Mouse (Mus musculus): Measurements from ENCODE around the gene Gm28372.
"Not testable (repeated sequence)": the region's sequence is repeated elsewhere in the genome, so short reads cannot be mapped to it uniquely, and the experiment has no call there.

The Gm28372 gene

GRCm38 (mm10) chr2:130404939-130405338, at the start of gene Gm28372, which contains the start of gene 1700020A23Rik:
TSS of gene Gm28372 (plus strand) at chr2:130405239.
TSS of gene 1700020A23Rik (plus strand) at chr2:130405259.
- DNase-seq (ENCODE audit: low read depth, low spot score) = no peak

DNA sequence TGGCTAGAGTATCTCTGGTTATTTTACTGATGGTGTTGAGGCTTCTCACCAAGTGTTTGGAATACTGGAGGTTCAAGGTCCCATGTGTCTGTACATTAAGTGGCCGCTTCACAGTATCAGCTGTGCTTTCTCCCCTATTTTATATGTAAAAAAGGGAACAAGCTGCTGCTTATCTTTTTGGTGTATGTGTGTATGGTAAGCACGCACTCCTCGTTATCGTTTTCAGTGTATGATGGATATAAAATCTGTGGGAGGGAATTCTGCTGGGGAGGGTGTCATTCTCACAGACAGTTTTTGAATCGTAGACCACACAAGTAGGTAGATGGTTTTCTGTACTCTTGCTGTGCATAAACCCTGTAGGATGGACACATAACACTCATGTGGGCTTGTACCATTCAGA, 47.5 kb upstream of the Gm28372 start:
- DNase-seq (ENCODE audit: low read depth, low spot score) = no peak

DNA sequence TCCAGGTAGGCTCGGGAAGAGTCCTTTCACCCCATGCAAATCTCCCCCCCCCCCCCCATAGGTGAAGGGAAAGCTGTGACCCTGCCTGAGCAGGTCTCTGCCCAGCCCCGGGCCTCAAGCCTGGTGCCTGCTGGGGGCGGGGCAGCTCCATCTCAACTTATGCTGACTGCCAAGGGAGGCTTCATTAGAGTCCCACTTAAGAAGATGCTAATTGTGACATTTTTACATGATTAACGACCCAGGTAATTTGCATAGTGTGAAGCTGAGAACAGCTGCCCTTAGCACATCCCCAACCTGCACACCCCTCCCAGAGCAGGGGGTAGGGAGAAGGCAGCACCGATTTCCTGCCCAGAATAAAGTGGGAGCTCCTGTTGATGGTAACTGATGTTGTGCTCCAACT, 46.2 kb upstream of the Gm28372 start:
- DNase-seq (ENCODE audit: low read depth, low spot score) = peak; percentile 82

DNA sequence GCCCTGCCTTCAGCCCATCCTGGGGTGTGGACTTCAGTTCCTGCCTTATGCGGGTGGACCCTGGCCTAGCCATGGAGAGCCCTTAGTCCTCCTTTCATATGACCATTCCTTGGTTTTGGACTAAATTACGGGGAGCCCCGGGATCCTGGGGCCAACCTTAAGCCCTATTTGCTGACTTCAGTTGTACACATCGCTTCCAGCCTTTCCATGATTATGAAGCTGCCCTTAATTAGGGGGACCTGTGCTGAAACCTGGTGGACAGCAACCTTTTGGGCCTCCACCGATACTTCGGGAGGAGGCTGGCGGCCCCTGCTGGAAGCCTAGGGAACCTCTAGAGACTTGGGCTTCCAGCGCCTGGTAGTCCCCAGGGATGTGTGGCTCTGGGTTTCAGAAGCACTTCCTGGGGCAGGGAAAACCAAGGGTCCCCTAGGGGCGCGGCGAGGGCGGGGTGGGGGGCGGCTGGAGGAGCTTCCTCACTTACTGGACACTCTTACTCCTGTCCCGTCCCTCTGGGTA, 42.5 kb upstream of the Gm28372 start:
- peak; percentile 60 for DNase-seq (ENCODE audit: low read depth, low spot score)

DNA sequence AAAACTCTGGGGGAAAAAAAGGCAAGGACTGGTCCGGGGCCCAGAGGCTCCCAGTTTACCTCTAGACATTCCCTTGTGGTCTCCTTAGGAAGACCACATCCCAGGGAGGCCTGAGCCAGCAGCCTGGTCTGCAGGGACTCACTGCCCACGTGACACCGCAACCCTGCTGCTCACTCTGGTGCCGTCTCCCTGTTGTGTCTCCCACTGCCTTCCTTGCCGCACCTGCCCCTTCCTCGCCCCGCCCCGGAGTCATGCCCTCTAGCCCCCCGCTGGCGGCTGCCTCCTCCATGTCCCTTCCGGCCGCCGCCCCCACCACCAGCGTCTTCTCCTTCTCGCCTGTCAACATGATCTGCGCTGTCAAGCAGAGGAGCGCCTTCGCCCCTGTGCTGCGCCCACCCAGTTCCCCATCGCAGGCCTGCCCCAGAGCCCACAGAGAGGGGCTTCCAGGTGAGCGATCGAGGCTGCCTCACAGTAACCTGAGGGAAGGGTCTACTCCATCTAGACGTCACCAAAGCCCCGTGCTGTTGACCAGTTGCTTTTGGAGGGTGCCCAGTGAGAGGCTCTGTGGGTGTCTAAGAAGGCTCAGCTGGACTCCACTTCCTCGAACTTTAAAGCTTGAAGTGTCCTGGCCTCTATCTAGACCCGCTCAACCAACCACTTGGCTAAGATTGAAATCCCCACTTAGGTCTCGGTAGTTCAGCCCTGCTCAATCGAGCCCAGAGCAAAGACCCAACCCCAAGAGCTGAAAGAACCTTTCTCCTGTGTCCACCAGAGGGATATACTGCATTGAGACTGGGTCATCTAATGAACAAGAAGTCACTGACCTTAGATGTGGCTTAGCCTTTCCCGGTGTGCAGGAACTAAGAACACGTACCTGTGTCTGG, 39.6 kb upstream of the Gm28372 start:
- no peak for DNase-seq (ENCODE audit: low read depth, low spot score)

DNA sequence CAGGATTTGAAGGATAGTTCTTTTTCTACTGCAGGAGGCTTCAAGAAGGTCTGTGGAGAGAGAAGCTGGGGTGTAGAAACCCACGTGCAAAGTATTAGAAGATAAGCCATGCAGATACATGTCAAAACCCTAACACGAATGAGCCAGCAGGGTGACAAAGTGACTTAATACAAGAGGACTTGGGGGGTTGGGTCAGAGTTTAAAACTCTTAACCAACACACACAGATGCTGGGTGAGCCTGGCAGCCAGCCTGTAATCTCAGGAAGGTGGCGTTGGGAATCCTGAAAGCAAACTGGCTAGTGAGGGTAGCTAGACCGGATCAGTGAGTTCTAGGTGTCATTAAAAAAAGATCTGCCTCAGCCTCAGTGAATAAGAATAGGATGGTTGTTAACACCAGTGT, 37.7 kb upstream of the Gm28372 start:
- no peak for DNase-seq (ENCODE audit: low read depth, low spot score)

DNA sequence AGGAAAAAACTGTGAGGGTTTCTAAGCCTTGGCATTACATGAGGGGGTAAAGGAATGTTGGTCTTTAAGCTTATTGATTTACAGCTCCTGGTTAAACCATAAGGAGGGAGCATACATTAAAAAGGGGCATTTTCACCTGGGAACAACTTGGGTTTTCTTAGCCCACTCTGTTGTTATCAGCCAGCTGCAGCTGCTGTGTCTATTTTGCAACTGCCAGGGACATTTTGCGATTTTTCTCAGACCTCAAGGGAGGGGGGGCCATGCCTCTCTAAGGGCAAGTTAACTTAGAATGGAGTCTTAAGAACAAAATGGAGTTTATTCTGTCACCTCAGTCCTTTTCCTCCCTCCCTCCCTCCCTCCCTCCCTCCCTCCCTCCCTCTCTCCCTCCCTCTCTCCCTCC, 32.0 kb upstream of the Gm28372 start:
- DNase-seq (ENCODE audit: low read depth, low spot score) = not testable (repeated sequence)

DNA sequence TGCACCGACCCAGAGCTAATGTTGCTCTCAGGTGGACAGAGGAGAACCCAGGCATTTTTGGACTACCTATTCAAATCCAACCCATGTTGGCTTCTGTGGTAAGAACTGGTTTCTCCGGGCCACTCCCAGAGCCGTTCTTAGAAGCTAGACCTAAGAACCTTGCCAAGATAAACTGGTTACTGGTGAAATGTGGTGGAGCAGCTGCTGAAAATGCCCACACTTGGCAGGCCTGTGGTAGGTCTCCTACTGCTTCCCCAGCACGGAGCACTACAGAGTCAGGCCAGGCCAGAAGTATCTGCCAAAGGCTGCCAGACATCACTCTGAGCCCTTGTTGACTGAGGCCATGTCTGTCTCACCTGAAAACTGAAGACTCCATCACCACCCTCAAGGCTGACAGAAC, 30.1 kb upstream of the Gm28372 start:
- no peak for DNase-seq (ENCODE audit: low read depth, low spot score)

GRCm38 (mm10) chr2:130383205-130383604, 21.8 kb upstream of the Gm28372 start:
- no peak for DNase-seq (ENCODE audit: low read depth, low spot score)

- DNase-seq (ENCODE audit: low read depth, low spot score) = no peak
Observed at GRCm38 (mm10) chr2:130383895-130384294, 21.1 kb upstream of the Gm28372 start.

- no peak for DNase-seq (ENCODE audit: low read depth, low spot score)
Observed at GRCm38 (mm10) chr2:130386212-130386611, 18.8 kb upstream of the Gm28372 start.

DNA sequence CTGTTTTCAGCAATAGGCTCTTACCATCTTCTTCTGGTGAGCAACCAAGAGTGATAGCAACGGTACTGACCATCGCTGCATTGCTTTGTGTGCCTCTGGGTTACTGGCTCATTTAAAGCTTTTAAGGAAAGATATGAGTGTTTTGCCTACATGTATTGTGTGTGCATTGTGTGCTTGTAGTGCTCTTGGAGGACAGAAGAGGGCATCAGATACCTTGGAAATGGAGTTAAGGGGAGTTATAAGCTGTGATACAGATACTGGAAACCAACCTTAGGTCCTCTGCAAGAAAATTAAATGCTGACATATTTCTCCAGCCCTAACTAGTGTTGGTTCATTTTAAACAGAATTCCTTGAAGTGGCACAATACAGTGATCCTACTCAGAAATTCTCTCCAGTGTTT, 16.2 kb upstream of the Gm28372 start:
- DNase-seq (ENCODE audit: low read depth, low spot score) = peak; percentile 32

DNA sequence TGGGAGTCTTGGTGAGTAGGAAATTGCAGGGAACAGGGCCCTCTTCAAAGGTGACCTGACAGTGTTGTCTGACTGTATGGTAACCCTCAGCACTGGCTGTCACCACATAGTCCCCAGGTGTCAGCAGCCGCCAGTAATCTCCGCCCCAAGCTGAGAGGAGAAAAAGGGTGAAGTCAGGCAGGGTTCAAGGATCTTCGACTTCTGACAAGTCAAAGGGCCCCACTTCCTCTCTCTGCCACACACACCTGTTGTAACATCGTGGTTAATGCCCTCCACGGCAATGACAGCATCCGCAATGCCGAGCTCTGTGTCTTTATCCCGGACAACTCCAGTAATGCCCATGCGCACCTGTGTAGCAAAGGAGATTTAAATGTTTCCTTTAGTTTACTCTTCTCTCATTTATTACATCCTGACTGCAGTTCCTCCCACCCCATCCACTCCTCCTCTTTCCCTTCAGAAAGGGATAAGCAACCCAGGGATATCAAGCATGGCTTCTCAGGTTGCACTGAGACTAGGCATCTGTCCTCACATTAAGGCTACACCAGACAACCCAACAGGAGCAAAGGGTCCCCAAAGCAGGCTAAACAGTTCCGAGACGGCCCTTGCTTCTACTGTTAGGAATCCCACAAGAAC, 13.9 kb upstream of the Gm28372 start:
- peak; percentile 57 for DNase-seq (ENCODE audit: low read depth, low spot score)

GRCm38 (mm10) chr2:130392836-130393235, 12.2 kb upstream of the Gm28372 start:
- DNase-seq (ENCODE audit: low read depth, low spot score) = no peak

GRCm38 (mm10) chr2:130395696-130396095, 9.3 kb upstream of the Gm28372 start:
- DNase-seq (ENCODE audit: low read depth, low spot score) = no peak

DNA sequence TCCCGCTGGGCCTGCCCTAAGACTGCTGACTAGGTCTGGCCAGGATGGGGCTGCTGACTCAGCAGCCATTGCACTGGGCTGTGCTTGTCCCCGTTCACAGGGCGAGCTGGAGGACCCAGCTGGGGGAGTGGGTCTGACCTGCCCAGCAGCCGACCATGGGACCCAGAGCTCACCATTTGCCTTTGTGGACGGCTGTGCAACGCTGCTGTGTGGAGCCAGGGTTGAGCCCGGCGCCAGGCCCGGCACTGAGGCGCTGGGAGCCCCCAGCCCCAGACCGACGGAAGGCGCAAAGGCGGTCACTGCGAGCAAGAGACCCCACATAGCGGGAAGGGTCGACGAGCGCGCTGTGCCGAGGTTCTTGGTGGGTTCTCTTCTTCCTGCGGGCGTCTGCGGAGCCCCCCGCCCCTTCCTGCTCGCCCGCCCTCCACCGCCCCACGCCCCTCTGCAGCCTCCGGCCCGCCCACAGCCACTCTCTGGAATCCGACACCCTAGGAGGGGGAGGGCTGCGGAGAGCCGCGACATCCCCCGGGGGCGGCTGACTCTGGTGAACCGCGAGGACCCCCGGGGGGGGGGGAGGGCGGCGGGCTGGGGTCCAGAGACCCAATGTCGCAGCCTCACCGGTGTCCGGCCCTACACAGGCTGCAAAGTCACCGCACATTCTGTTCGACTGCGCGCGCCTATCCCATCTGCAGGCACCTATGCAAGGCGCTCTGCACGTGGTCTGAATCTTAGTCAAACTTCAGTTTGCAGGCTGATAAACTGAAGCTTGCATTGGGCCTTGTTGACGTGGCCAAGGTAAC, 7.7 kb upstream of the Gm28372 start, which contains the start of gene Cpxm1:
Cpxm1 (minus strand) TSS at position 389 of the 800 bp plus-strand sequence.
- no peak for DNase-seq (ENCODE audit: low read depth, low spot score)

GRCm38 (mm10) chr2:130398091-130398490, 6.9 kb upstream of the Gm28372 start:
- DNase-seq (ENCODE audit: low read depth, low spot score) = no peak

- no peak for DNase-seq (ENCODE audit: low read depth, low spot score)
Observed at GRCm38 (mm10) chr2:130400046-130400445, 5.0 kb upstream of the Gm28372 start.

- no peak for DNase-seq (ENCODE audit: low read depth, low spot score)
Observed at GRCm38 (mm10) chr2:130401891-130402290, 3.1 kb upstream of the Gm28372 start.

- DNase-seq (ENCODE audit: low read depth, low spot score) = no peak
Observed at GRCm38 (mm10) chr2:130406178-130406577, 1.1 kb downstream of the Gm28372 start, which contains the start of gene Tmem239. TSS of gene Tmem239 (plus strand) at chr2:130406478.

DNA sequence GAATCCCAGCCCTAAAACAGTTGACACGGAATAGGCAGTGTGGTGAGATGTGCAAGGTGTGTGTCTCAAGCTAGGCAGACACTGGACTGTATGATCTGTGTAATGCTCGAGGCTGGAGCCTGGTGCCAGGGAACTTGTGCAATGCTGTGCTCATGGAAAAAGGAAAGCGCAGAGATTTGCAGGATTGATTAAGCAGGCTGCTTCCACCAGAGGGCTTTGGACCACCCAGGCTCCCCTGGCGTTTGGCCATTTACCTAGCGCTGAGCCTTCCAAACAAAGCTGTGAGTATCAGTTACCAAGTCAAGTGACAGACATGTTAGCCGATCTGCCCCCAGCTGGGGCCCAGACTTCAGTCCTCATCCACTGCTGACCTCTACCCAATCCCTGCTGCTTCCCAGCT, 3.2 kb downstream of the Gm28372 start:
- no peak for DNase-seq (ENCODE audit: low read depth, low spot score)

All from A20 (cell line).